Mouse (Mus musculus): ENCODE results near the gene Pald1.

- TF ChIP-seq POLR2A (IDR thresholded peaks at IDR 0.05; ENCODE audit: borderline replicate concordance, low read depth, low read length) (no peak), CTCF (IDR thresholded peaks at IDR 0.05; ENCODE audit: low read depth, low read length) (no peak)
These were observed 98.1 kb downstream of the Pald1 start for GRCm38 (mm10) chr10:61285271-61285670.
